Mouse (Mus musculus): Measurements from ENCODE around the gene 6330403K07Rik.

The 6330403K07Rik gene

GRCm38 (mm10) chr11:71033163-71033761, at the start of gene 6330403K07Rik:
TSS of gene 6330403K07Rik (minus strand) at chr11:71033513.
- DNase-seq (ENCODE audit: extremely low spot score, low read depth, low spot score): peak; percentile 46

DNA sequence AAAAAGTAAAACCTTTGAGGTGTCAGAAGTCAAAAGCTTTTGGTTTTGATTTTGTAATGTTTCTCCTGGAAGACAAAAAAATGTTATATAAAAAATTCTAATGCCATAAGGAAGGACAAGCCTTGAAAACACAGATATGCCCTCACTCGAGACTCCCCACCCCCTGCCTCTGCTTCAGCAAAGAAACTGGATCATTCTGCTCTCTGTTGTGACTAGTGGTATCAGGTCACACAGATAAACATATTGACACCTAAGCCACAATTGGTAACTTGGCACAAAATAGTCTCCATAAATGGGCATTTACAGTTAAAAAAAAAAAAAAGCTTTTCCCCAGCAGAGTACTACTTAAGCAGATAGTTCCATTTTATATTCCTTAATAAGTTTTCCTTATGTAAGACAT, 43.0 kb upstream of the 6330403K07Rik start:
- no peak for DNase-seq (ENCODE audit: extremely low spot score, low read depth, low spot score)

DNA sequence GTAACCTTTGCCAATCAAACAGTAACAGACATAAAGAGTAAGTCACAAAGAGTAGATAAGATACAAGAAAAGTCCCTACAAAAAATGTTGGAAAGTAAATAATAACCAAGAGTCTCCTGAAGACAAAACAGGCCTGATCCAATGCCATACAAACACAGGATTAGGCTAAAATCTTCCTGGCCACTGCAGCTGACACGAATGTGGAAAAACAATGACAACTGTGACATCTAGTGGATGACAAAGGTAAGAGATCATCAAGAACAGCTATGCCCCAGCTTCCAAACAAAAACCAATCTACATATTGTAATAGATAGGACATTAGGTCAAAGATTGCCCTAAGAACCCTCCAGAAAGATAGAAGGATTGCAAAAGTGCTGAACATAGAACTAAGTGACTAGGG, 19.2 kb upstream of the 6330403K07Rik start:
- DNase-seq (ENCODE audit: extremely low spot score, low read depth, low spot score): no peak

GRCm38 (mm10) chr11:71039526-71040298, 6.4 kb upstream of the 6330403K07Rik start:
- no peak for DNase-seq (ENCODE audit: extremely low spot score, low read depth, low spot score)

GRCm38 (mm10) chr11:71032491-71033162, 686 bp downstream of the 6330403K07Rik start:
- DNase-seq (ENCODE audit: extremely low spot score, low read depth, low spot score): no peak

GRCm38 (mm10) chr11:71032070-71032469, 1.2 kb downstream of the 6330403K07Rik start:
- DNase-seq (ENCODE audit: extremely low spot score, low read depth, low spot score): no peak

DNA sequence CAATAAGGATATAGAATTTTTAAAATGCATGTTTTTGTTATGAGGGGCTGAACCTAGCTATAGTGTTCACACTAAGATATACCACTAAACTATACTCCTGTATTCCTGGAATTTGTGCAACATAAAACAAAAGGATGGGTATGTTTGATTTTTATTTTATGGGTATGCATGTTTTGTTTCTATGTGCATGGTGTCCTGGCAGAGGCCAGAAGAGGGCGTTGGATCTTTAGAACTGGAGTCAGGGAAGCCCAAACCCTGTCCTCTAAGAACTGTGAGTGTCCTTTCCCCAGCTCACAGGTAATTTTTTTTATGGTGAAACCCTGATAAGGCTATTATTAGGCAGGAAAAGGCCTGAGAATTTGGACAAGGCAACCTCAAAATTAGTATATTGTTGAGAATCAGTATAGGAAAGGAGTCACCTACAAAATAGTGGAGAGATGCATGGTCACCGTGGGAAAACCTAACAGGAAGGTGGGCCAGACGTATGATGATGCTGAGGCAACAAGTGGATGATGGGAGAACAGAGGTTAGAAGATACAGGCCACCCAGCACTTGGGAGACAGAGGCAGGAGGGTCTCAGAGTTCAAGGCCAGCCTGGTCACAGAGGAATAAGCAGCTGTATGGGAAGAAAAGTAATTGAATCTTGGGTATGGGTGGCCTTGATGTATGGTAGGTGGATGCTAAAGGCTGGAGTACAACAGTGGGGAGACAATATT, 3.8 kb downstream of the 6330403K07Rik start:
- no peak for DNase-seq (ENCODE audit: extremely low spot score, low read depth, low spot score)

GRCm38 (mm10) chr11:71028280-71028679, 5.0 kb downstream of the 6330403K07Rik start:
- DNase-seq (ENCODE audit: extremely low spot score, low read depth, low spot score): no peak

DNA sequence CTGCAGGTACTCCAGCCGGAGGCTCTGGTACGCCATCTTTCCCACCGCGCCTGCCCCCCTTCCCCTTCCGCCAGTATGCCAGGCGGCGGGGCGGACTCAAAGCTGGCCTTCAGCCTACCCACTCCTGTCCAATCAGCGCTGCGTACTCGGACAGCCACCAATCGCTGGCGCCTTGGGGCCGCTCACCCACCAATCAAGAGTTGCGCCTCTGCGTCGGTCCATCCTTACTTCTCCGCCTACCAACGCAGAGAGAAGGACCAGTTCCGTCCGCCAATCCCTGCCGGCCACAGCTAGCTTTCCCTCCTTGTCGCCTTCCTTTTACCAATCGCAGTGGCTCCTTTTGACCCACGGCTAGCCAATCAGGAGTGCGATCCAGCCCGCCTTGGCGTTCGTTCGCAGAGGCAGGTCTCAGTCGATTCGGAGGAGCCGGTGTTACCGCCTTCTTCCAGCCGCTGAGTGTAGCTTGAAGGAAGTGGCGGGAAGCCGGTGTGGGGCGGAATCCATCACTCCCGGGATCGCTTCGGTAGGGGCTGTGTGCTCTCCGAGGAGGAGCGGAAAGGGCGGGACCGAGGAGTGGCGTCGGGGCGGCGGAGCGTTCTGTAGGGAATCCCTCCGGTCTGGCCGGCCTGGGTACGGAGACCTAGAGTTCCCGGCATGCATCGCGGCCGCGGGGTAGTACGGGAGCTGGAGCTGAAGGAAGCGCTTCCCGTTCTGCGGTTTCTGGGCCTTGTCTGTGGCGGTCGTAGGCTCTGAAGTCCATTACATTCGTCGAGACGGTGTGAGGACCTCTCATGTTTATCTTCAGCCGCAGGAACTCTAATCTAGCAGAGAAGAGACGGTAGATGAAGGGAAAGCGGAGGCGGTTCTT, 13.9 kb downstream of the 6330403K07Rik start, which contains the start of the genes Mis12 and Derl2:
Gene Mis12, plus strand, starts transcription at position 411 of the 868 bp plus-strand sequence.
Gene Derl2, minus strand, starts transcription at position 641 of the 868 bp plus-strand sequence.
- DNase-seq (ENCODE audit: extremely low spot score, low read depth, low spot score): peak; percentile 95

GRCm38 (mm10) chr11:71018416-71019200, 14.7 kb downstream of the 6330403K07Rik start:
- DNase-seq (ENCODE audit: extremely low spot score, low read depth, low spot score): no peak

DNA sequence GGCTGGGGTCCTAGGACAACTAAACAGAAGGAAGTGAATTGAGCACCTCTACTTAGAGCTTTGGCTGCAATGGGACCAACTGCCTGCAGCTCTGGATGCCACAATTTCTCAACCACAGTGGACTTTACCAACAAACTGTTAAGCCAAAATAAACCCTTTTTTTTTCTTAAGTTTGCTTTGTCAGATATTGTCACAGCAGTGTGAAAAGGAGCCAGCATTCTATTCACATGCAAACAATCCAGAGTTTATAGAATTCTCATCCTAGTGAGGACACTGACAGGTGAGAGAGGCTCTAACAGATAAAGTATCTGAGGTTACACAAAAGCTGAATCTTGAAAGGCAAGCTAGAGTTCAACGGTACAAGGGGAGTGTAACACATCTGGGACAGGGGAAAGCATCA, 16.3 kb downstream of the 6330403K07Rik start:
- DNase-seq (ENCODE audit: extremely low spot score, low read depth, low spot score): no peak

GRCm38 (mm10) chr11:71012743-71013142, 20.6 kb downstream of the 6330403K07Rik start:
- DNase-seq (ENCODE audit: extremely low spot score, low read depth, low spot score): no peak

- no peak for DNase-seq (ENCODE audit: extremely low spot score, low read depth, low spot score)
Observed at GRCm38 (mm10) chr11:71008321-71008720, 25.0 kb downstream of the 6330403K07Rik start.

- no peak for DNase-seq (ENCODE audit: extremely low spot score, low read depth, low spot score)
Observed at GRCm38 (mm10) chr11:71007831-71008230, 25.5 kb downstream of the 6330403K07Rik start.

- DNase-seq (ENCODE audit: extremely low spot score, low read depth, low spot score): no peak
Observed at GRCm38 (mm10) chr11:71007026-71007425, 26.3 kb downstream of the 6330403K07Rik start.

DNA sequence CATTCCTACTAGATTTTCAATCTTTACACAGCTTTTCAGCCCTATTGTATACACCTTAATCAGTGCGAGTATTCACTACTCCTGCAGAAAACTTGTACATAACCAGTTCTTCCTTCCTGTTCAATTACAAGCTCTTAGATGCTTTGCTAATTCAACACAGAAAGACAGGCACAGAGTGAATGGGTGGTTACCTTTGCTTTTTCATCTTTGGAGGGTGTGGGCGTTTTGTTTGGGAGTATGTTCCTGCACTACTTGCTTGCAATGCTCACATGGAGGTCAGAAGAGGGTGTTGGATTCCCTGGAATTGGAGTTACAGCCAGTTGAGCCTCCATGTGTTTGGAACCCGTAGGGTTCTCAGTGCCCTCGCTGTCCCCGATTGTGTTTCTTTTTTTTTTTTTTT, 28.3 kb downstream of the 6330403K07Rik start:
- no peak for DNase-seq (ENCODE audit: extremely low spot score, low read depth, low spot score)

- peak; percentile 97 for DNase-seq (ENCODE audit: extremely low spot score, low read depth, low spot score)
Observed at GRCm38 (mm10) chr11:71004316-71004773, 29.0 kb downstream of the 6330403K07Rik start, which contains the start of gene Dhx33. TSS of gene Dhx33 (minus strand) at chr11:71004437.

GRCm38 (mm10) chr11:71003611-71004315, 29.6 kb downstream of the 6330403K07Rik start:
- no peak for DNase-seq (ENCODE audit: extremely low spot score, low read depth, low spot score)

All from hindlimb bud, embryonic 11.5 days (tissue).